Mouse (Mus musculus): ENCODE measurements around the gene Daxx.

Gene Daxx

GRCm38 (mm10) chr17:33909077-33909868, at the start of gene Daxx:
Daxx (plus strand) TSS chr17:33909414.
- POLR2A ChIA-PET = interaction anchor here (0.6 to 13.1 kb wide), 78 partner anchors 7 to 1250 kb away, joined by 3 to 258 read pairs (median 4); partner anchors contain the start of genes B3galt4 (in 4 of the 4), H2-DMa (in 3 of the 4), Ndufa7 (in 3 of the 4) and Rps18 (in 3 of the 4)
- CTCF ChIA-PET = interaction anchor here in 3 of 4 experiments (0.6 to 5.2 kb wide), 20 partner anchors 8 to 216 kb away, joined by 3 to 51 read pairs (median 6); partner anchors contain the start of genes Kifc1 (in 2 of the 3), Ndufa7 (in 1 of the 3) and Rps28 (in 1 of the 3)

DNA sequence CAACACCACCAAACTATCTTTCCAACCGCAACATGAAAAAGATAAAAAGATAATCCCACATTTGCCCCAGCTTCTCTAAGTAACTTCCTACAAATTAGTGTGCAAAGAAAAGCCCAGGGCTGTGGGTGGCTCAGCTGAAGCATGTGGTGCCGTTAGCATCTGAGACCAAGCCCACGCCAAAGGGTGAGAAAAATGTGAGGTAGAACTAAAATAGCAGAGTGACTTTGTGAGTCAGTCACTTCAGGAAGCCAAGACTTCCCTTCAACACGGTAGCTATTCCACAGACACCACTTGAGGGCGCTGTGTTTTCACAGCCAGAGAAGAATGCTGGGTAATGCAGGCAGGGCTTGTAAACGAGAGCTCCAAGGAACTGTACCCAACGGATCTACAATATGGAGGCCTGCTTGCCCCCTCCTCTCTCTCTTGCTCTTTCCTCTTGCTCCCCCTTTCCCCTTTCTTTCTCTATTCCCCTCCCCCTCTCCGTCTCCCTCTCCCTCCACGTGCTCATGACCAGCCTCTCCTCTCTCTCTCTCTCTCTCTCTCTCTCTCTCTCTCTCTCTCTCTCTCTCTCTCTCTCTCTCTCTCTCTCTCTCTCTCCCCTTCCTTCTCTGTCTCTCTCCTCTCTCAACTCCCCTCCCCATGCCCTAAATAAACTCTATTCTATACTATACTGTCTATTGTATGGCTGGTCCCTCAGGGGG, 43.7 kb upstream of the Daxx start:
- ChIA-PET POLR2A (interaction anchor here in 3 of 4 experiments (0.6 to 2.9 kb wide), 46 partner anchors 9 to 1602 kb away, joined by 3 to 19 read pairs (median 4); partner anchors contain the start of genes Ndufa7 (in 3 of the 3), Rps28 (in 3 of the 3), Daxx (in 2 of the 3) and Rab11b (in 2 of the 3)), CTCF (interaction anchor here (0.5 to 2.0 kb wide), 44 partner anchors 8 to 1478 kb away, joined by 3 to 11 read pairs (median 4); partner anchors contain the start of genes Tapbp (in 2 of the 4), Zbtb22 (in 2 of the 4), B3galt4 (in 1 of the 4) and Cd320 (in 1 of the 4))

GRCm38 (mm10) chr17:33873537-33873936, 35.7 kb upstream of the Daxx start, which contains the start of gene Gm7029:
Gm7029 (plus strand) TSS chr17:33873837.
- POLR2A ChIA-PET = interaction anchor here in 2 of 4 experiments (1.1 to 1.7 kb wide), 2 partner anchors 8 to 55 kb away, joined by 4 to 5 read pairs; no protein-coding TSS in a partner anchor
- CTCF ChIA-PET = interaction anchor here in 1 of 4 experiments (1.9 kb wide), 1 partner anchor 9 kb away, joined by 10 read pairs; no protein-coding TSS in a partner anchor

DNA sequence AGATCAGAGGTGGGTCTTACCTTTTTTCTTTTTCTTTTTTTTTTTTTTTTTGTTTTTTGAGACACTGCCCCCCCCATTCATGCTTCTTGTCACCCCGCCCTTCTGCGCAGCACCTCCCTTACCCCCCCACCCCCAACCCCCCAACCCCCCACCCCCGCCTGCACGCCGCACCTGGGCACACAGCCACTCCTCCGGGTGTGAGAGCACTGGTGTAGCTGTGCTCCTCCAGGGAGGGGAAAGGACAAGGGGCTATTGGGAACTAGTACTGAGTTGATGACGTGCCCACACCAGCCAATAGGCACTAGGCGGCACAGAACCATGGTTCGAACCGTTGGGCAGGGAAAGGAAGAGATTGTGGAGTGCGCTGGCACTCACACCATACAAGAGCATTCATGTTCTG, 34.8 kb upstream of the Daxx start:
- CTCF ChIA-PET = interaction anchor here in 2 of 4 experiments (0.6 to 1.9 kb wide), 2 partner anchors 9 kb away, joined by 3 to 10 read pairs; no protein-coding TSS in a partner anchor
- POLR2A ChIA-PET = interaction anchor here in 3 of 4 experiments (0.6 to 1.7 kb wide), 11 partner anchors 9 to 114 kb away, joined by 3 to 8 read pairs (median 4); partner anchors contain the start of genes Ndufa7 (in 1 of the 3), Rab11b (in 1 of the 3), Rps18 (in 1 of the 3) and Rps28 (in 1 of the 3)

GRCm38 (mm10) chr17:33875797-33876196, 33.4 kb upstream of the Daxx start:
- CTCF ChIA-PET = interaction anchor here in 2 of 4 experiments (0.6 to 1.4 kb wide), 4 partner anchors 10 to 53 kb away, joined by 3 to 11 read pairs (median 4); no protein-coding TSS in a partner anchor
- POLR2A ChIA-PET = interaction anchor here (0.6 to 2.1 kb wide), 7 partner anchors 10 to 115 kb away, joined by 3 to 7 read pairs (median 3); partner anchors contain the start of gene Rab11b (in 1 of the 4)

GRCm38 (mm10) chr17:33884320-33884719, 24.9 kb upstream of the Daxx start:
- ChIA-PET POLR2A (interaction anchor here in 2 of 4 experiments (0.6 to 1.0 kb wide), 2 partner anchors 8 to 285 kb away, joined by 3 read pairs; no protein-coding TSS in a partner anchor), CTCF (interaction anchor here in 1 of 4 experiments (1.4 kb wide), 1 partner anchor 41 kb away, joined by 4 read pairs; no protein-coding TSS in a partner anchor)

GRCm38 (mm10) chr17:33887802-33888201, 21.4 kb upstream of the Daxx start:
- CTCF ChIA-PET = interaction anchor here (0.6 to 1.4 kb wide), 5 partner anchors 36 to 335 kb away, joined by 3 to 6 read pairs (median 4); no protein-coding TSS in a partner anchor
- POLR2A ChIA-PET = interaction anchor here in 3 of 4 experiments (0.6 to 2.8 kb wide), 19 partner anchors 9 to 433 kb away, joined by 3 to 14 read pairs (median 4); partner anchors contain the start of genes Ndufa7 (in 2 of the 3), Rps28 (in 2 of the 3), Cd320 (in 1 of the 3) and Daxx (in 1 of the 3)

DNA sequence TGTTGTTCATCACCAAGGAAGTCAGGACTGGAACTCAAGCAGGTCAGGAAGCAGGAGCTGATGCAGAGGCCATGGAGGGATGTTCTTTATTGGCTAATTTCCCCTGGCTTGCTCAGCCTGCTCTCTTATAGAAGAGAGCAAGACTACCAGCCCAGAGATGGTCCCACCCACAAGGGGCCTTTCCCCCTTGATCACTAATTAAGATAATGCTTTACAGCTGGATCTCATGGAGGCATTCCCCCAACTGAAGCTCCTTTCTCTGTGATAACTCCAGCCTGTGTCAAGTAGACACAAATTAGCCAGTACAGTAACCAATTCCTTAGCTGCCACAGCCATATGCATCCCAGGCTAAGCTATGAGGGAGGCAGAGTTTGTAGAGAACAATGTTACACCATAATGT, 21.0 kb upstream of the Daxx start:
- ChIA-PET POLR2A (interaction anchor here in 3 of 4 experiments (0.6 to 2.8 kb wide), 20 partner anchors 9 to 432 kb away, joined by 3 to 14 read pairs (median 4); partner anchors contain the start of genes Ndufa7 (in 2 of the 3), Rps28 (in 2 of the 3), Cd320 (in 1 of the 3) and Daxx (in 1 of the 3)), CTCF (interaction anchor here in 3 of 4 experiments (0.6 to 1.4 kb wide), 4 partner anchors 35 to 71 kb away, joined by 3 to 6 read pairs (median 4); no protein-coding TSS in a partner anchor)

DNA sequence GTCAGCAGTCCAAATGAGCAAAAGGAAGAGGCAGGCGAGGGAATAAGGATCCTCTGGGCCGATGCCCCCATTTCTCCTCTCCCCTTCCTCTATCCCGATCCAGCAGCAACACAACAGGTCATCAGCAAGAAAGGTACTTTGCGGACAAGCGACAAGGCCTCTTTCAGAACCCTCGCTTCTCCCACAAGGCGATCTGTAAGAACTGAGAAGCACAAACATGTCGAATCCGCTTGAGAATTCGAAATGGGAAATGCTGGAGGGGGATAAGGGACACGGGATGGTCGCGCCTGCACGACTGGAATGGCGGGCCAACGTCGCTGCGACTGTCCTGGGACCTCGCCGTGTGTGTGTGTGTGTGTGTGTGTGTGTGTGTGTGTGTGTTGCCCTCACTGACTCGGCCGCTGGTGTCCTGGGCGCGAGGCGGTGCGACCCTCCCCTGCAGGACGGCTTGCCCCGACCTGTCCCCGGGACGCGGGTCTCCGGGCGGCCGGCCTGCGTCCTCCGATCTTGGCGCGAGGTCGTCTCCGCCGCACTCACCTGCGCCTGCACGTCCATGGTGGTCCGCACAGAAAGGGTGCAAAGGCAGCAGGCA, 19.2 kb upstream of the Daxx start:
- POLR2A ChIA-PET = interaction anchor here in 2 of 4 experiments (0.5 to 5.4 kb wide), 14 partner anchors 8 to 292 kb away, joined by 3 to 117 read pairs (median 6); partner anchors contain the start of genes Ndufa7 (in 2 of the 2), Rps28 (in 2 of the 2), B3galt4 (in 1 of the 2) and Daxx (in 1 of the 2)
- CTCF ChIA-PET = interaction anchor here in 2 of 4 experiments (0.6 to 3.4 kb wide), 7 partner anchors 13 to 129 kb away, joined by 3 to 24 read pairs (median 4); partner anchors contain the start of genes Daxx (in 1 of the 2), Rab11b (in 1 of the 2), Tapbp (in 1 of the 2) and Zbtb22 (in 1 of the 2)

GRCm38 (mm10) chr17:33890533-33891059, 18.6 kb upstream of the Daxx start, which contains the start of gene Kifc1:
Kifc1 (minus strand) TSS chr17:33890661.
- CTCF ChIA-PET = interaction anchor here in 3 of 4 experiments (0.6 to 4.7 kb wide), 9 partner anchors 12 to 130 kb away, joined by 3 to 31 read pairs (median 4); partner anchors contain the start of genes Daxx (in 1 of the 3), Rab11b (in 1 of the 3), Tapbp (in 1 of the 3) and Zbtb22 (in 1 of the 3)
- POLR2A ChIA-PET = interaction anchor here in 2 of 4 experiments (0.5 to 6.2 kb wide), 15 partner anchors 8 to 293 kb away, joined by 3 to 117 read pairs (median 6); partner anchors contain the start of genes Ndufa7 (in 2 of the 2), Rps18 (in 2 of the 2), Rps28 (in 2 of the 2) and Vps52 (in 2 of the 2)

GRCm38 (mm10) chr17:33891357-33891756, 17.9 kb upstream of the Daxx start:
- POLR2A ChIA-PET = interaction anchor here in 3 of 4 experiments (0.7 to 6.2 kb wide), 18 partner anchors 9 to 711 kb away, joined by 3 to 117 read pairs (median 6); partner anchors contain the start of genes Daxx (in 2 of the 3), Ndufa7 (in 2 of the 3), Rab11b (in 2 of the 3) and Rps18 (in 2 of the 3)

GRCm38 (mm10) chr17:33891892-33892291, 17.3 kb upstream of the Daxx start:
- CTCF ChIA-PET = interaction anchor here (0.6 to 4.7 kb wide), 24 partner anchors 11 to 1083 kb away, joined by 3 to 31 read pairs (median 6); partner anchors contain the start of genes Daxx (in 2 of the 4), Tapbp (in 2 of the 4), Zbtb22 (in 2 of the 4) and Cd320 (in 1 of the 4)
- POLR2A ChIA-PET = interaction anchor here (0.5 to 11.0 kb wide), 54 partner anchors 8 to 711 kb away, joined by 3 to 258 read pairs (median 4); partner anchors contain the start of genes B3galt4 (in 3 of the 4), Daxx (in 3 of the 4), Ndufa7 (in 3 of the 4) and Rps28 (in 3 of the 4)

More at GRCm38 (mm10) chr17:33891357-33891756, 17.9 kb upstream of the Daxx start:
- CTCF ChIA-PET = interaction anchor here (0.7 to 4.7 kb wide), 11 partner anchors 12 to 131 kb away, joined by 4 to 31 read pairs (median 9); partner anchors contain the start of genes Tapbp (in 2 of the 4), Zbtb22 (in 2 of the 4), Rab11b (in 1 of the 4) and Vps52 (in 1 of the 4)

- ChIA-PET POLR2A (interaction anchor here (0.5 to 11.0 kb wide), 62 partner anchors 8 to 229 kb away, joined by 3 to 258 read pairs (median 4); partner anchors contain the start of genes Daxx (in 4 of the 4), B3galt4 (in 3 of the 4), Ndufa7 (in 3 of the 4) and Rps28 (in 3 of the 4)), CTCF (interaction anchor here (0.6 to 4.7 kb wide), 24 partner anchors 10 to 1084 kb away, joined by 3 to 31 read pairs (median 6); partner anchors contain the start of genes Daxx (in 2 of the 4), Tapbp (in 2 of the 4), Zbtb22 (in 2 of the 4) and B3galt4 (in 1 of the 4))
Observed at GRCm38 (mm10) chr17:33892429-33892828, 16.8 kb upstream of the Daxx start.

DNA sequence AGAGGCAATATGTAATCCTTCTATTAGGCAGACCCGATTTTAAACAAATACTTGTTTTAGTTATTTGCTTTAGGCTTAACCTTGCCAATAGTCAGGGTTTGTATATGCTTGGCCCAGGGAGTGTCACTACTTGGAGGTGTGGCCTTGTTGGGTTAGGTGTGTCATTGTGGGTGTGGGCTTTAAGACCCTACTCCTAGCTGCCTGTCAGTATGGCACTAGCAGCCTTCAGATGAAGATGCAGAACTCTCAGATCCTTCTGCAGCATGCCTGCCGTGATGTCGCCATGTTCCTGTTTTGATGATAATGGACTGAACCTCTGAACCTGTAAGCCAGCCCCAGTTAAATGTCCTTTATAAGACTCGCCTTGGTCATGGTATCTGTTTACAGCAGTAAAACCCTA, 16.2 kb upstream of the Daxx start:
- POLR2A ChIA-PET = interaction anchor here (0.7 to 11.0 kb wide), 55 partner anchors 9 to 229 kb away, joined by 3 to 258 read pairs (median 4); partner anchors contain the start of genes Daxx (in 4 of the 4), B3galt4 (in 3 of the 4), Tapbp (in 3 of the 4) and Zbtb22 (in 3 of the 4)
- CTCF ChIA-PET = interaction anchor here (0.6 to 4.7 kb wide), 19 partner anchors 10 to 891 kb away, joined by 3 to 31 read pairs (median 6); partner anchors contain the start of genes Daxx (in 2 of the 4), Tapbp (in 2 of the 4), Zbtb22 (in 2 of the 4) and B3galt4 (in 1 of the 4)
